Mouse (Mus musculus) heart, embryonic 11.5 days (tissue): ENCODE measurements around the gene Krt13. TPM values are rescaled to one million over a fixed set of nuclear protein-coding genes. Genes with fewer than 3 reads are reported as not detected.

ENCODE experiments used
- ATAC-seq: fragments of 200-750 bp; cut with Nextera tagmentation; replicated peaks from 2 replicates; pipeline ENCODE4 v1.8.0; 2017; ENCODE audit warnings: moderate library complexity; ENCODE audit not compliant: insufficient number of reproducible peaks, low FRiP score, low TSS enrichment
- H3K27ac ChIP-seq: fragments of 300-500 bp; sonication (generic); 2 replicates; pipeline ENCODE4 v1.5.1; 2014; ENCODE audit warnings: mild to moderate bottlenecking, low read depth, low read length
- H3K27me3 ChIP-seq: fragments of 300-500 bp; sonication (generic); 2 replicates; pipeline ENCODE4 v1.6.1; 2014; ENCODE audit warnings: mild to moderate bottlenecking, low read length, mixed read lengths; ENCODE audit not compliant: control insufficient read depth, insufficient read depth
- H3K36me3 ChIP-seq: fragments of 300-500 bp; sonication (generic); 2 replicates; pipeline ENCODE4 v1.6.1; 2014; ENCODE audit warnings: mild to moderate bottlenecking, low read length, moderate library complexity, mixed read lengths; ENCODE audit not compliant: control insufficient read depth, insufficient read depth
- H3K4me1 ChIP-seq: fragments of 300-500 bp; sonication (generic); 2 replicates; pipeline ENCODE4 v1.6.1; 2014; ENCODE audit warnings: low read length; ENCODE audit not compliant: control insufficient read depth, insufficient read depth
- H3K4me2 ChIP-seq: fragments of 300-500 bp; sonication (generic); 2 replicates; pipeline ENCODE4 v1.6.1; 2014; ENCODE audit warnings: mild to moderate bottlenecking, moderate library complexity
- H3K4me3 ChIP-seq: fragments of 300-500 bp; sonication (generic); 2 replicates; pipeline ENCODE4 v1.5.1; 2014; ENCODE audit warnings: low read depth, low read length
- H3K9ac ChIP-seq: fragments of 300-500 bp; sonication (generic); 2 replicates; pipeline ENCODE4 v1.6.1; 2014; ENCODE audit warnings: mild to moderate bottlenecking, low read depth, low read length, moderate library complexity
- H3K9me3 ChIP-seq: fragments of 300-500 bp; sonication (generic); replicated peaks from 2 replicates; pipeline ENCODE4 v1.6.1; 2016; ENCODE audit warnings: low read length; ENCODE audit not compliant: control insufficient read depth
- WGBS: fragments of 180-500 bp; shearing (Covaris S2); extraction: QIAGEN DNeasy Blood & Tissue Kit; methylation state at CpG from one replicate; pipeline ENCODE4 v1.1.7; 2014; ENCODE audit not compliant: insufficient replicate concordance; 5-methylcytosine and 5-hydroxymethylcytosine counted together
- polyA plus RNA-seq: library from polyadenylated mRNA; unstranded; fragments of >200 nt; fragmentation: Nextera tagmentation; extraction: Ambion mirVana; gene quantifications from 2 replicates; pipeline ENCODE4 v1.2.1, GENCODE M21; 2014

Krt13 gene
- polyA plus RNA-seq, 1 experiment from 2014 or later = not detected

- no peak within 1 kb of the TSS for H3K4me3 ChIP-seq
- peaks cover 14% of the 10 kb centered on the region for H3K27me3 ChIP-seq
- WGBS = 49% methylated on average over 9 of the region's 9 CpGs
- no peak within 1 kb of the TSS for H3K4me2 ChIP-seq
- no peak within 1 kb of the TSS for H3K27ac ChIP-seq
- 0 out of 2 replicates have a peak within 1 kb of the TSS, but pooled peaks have one; percentile 10 for H3K9ac ChIP-seq
- no peaks in the 10 kb centered on the region for H3K36me3 ChIP-seq
- H3K4me1 ChIP-seq = peaks cover 28% of the 10 kb centered on the region
- no peaks in the 10 kb centered on the region for H3K9me3 ChIP-seq
- no peak for ATAC-seq
Observed at GRCm38 (mm10) chr11:100148615-100149330, 27.4 kb upstream of the Krt13 start, which contains the start of gene Krt19. Gene Krt19 (minus strand): TSS chr11:100148665.

GRCm38 (mm10) chr11:100147566-100148353 lies 26.4 kb upstream of the Krt13 start:
- 32% methylated on average over 5 of the region's 5 CpGs for WGBS

DNA sequence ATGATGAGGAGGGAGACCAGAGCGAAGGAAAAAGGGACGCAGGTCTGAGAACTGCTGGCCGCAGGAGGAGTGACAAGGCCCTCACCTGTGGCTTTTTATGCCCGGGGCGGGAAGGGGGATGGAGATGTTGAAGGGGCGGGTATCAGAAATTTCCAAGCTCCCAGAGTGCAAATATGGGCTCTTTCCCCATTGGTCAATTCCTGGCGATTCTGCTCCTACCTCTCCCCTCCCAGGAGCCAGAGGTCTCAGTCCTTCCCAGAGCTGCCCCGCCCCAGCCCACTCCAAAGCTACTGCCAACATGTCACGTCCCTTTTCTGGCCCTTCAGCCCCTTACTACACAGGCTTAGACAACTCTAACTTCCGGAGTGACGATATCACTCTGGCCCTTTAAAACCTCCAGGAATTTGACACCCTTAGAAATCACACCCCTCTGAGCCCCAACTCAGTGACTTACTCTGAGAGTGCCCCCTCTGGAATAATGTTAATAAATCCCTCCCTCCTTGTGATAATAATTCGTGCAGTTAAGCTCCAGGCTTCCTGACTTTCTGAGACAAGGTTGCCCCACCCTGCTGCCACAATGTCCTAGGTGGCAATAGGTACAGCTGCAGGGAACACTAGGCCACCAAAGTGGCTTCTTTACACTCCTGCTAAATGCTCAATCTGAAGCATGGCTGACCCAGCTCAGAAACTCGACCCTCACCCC lies 24.6 kb upstream of the Krt13 start:
- Histone ChIP-seq H3K27me3 (peaks cover 14% of the 10 kb centered on the region), H3K36me3 (no peaks in the 10 kb centered on the region), H3K4me1 (peaks cover 26% of the 10 kb centered on the region), H3K4me2 (peak overlapping the region; percentile 78), H3K9me3 (no peaks in the 10 kb centered on the region), H3K4me3 (peak overlapping the region; percentile 44), H3K9ac (peak overlapping the region; percentile 64), H3K27ac (peak overlapping the region; percentile 54; the same call in 1 of the 2 replicates)
- peak; percentile 44; the same call in 1 of the 2 replicates for ATAC-seq
- WGBS = 2% methylated on average over 13 of the region's 13 CpGs

More at GRCm38 (mm10) chr11:100147566-100148353, 26.4 kb upstream of the Krt13 start:
- Histone ChIP-seq H3K4me2 (no peak overlapping the region), H3K27ac (no peak overlapping the region), H3K9ac (0 out of 2 replicates have a peak overlapping the region, but pooled peaks have one; percentile 10), H3K36me3 (no peaks in the 10 kb centered on the region), H3K9me3 (no peaks in the 10 kb centered on the region), H3K4me1 (peaks cover 26% of the 10 kb centered on the region), H3K27me3 (peaks cover 14% of the 10 kb centered on the region), H3K4me3 (no peak overlapping the region)
- no peak for ATAC-seq

DNA sequence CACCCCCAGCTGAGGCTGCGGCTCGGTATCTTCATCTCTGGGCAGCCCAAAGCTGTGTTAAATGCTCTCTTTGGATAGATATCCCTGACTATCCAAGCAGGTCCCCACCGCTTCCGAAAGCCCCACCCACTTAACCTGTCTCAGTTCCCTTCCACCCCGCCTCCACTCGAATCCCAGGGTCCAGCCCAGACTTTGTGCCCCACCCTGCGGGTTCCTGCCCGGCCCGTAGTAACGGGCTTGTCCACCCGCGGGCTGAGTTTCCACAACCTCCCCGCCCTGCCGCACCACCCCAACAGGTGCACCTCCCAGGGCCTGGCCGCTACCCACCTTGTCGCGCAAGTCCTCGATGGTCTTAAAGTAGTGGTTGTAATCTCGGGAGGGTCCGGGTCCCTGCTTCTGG lies 23.7 kb upstream of the Krt13 start:
- Histone ChIP-seq H3K9me3 (no peaks in the 10 kb centered on the region), H3K9ac (peak overlapping the region; percentile 64), H3K4me3 (peak overlapping the region; percentile 44), H3K4me1 (peaks cover 26% of the 10 kb centered on the region), H3K36me3 (no peaks in the 10 kb centered on the region), H3K27me3 (peaks cover 14% of the 10 kb centered on the region), H3K4me2 (peak overlapping the region; percentile 78), H3K27ac (no peak overlapping the region)
- ATAC-seq = peak; percentile 40; the same call in 1 of the 2 replicates
- WGBS = 2% methylated on average over 20 of the region's 20 CpGs

DNA sequence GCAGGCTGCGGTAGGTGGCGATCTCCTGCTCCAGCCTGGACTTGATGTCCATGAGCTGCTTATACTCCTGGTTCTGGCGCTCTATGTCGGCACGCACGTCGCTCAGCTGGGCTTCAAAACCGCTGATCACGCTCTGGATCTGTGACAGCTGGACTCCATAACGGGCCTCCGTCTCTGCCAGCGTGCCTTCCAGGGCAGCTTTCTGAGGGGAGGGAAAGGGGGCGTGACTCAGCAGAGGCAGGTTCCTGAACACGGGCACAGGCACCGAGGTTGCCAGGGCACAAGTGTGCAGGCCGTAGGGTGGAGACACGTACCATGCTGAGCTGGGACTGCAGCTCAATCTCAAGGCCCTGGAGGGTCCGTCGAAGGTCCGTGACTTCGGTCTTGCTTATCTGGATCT lies 19.6 kb upstream of the Krt13 start:
- Histone ChIP-seq H3K4me1 (peaks cover 13% of the 10 kb centered on the region), H3K9me3 (no peaks in the 10 kb centered on the region), H3K4me2 (no peak overlapping the region), H3K4me3 (no peak overlapping the region), H3K9ac (no peak overlapping the region), H3K27me3 (peaks cover 14% of the 10 kb centered on the region), H3K36me3 (no peaks in the 10 kb centered on the region), H3K27ac (no peak overlapping the region)
- 80% methylated on average over 21 of the region's 21 CpGs for WGBS
- ATAC-seq = no peak

GRCm38 (mm10) chr11:100139391-100139790 lies 18.0 kb upstream of the Krt13 start:
- no peaks in the 10 kb centered on the region for H3K36me3 ChIP-seq

GRCm38 (mm10) chr11:100138809-100139208 lies 17.4 kb upstream of the Krt13 start:
- WGBS = 45% methylated on average over 7 of the region's 7 CpGs
- Histone ChIP-seq H3K4me2 (no peak overlapping the region), H3K9ac (no peak overlapping the region), H3K36me3 (no peaks in the 10 kb centered on the region), H3K4me3 (no peak overlapping the region), H3K27ac (no peak overlapping the region), H3K9me3 (no peaks in the 10 kb centered on the region), H3K27me3 (no peaks in the 10 kb centered on the region; the same call in 1 of the 2 replicates), H3K4me1 (peaks cover 5% of the 10 kb centered on the region; the same call in 1 of the 2 replicates)
- ATAC-seq = no peak

More at GRCm38 (mm10) chr11:100139391-100139790, 18.0 kb upstream of the Krt13 start:
- no peak for ATAC-seq
- Histone ChIP-seq H3K4me3 (no peak overlapping the region), H3K27me3 (no peaks in the 10 kb centered on the region; the same call in none of the 2 replicates), H3K9me3 (no peaks in the 10 kb centered on the region), H3K4me1 (peaks cover 5% of the 10 kb centered on the region; the same call in 1 of the 2 replicates), H3K9ac (no peak overlapping the region), H3K27ac (no peak overlapping the region), H3K4me2 (no peak overlapping the region)
- WGBS = 58% methylated on average over 2 of the region's 2 CpGs

- WGBS = 50% methylated on average over 5 of the region's 5 CpGs
- Histone ChIP-seq H3K36me3 (no peaks in the 10 kb centered on the region), H3K4me2 (no peak overlapping the region), H3K4me1 (peaks cover 5% of the 10 kb centered on the region; the same call in 1 of the 2 replicates), H3K27ac (no peak overlapping the region), H3K9ac (no peak overlapping the region), H3K9me3 (no peaks in the 10 kb centered on the region), H3K4me3 (no peak overlapping the region), H3K27me3 (no peaks in the 10 kb centered on the region; the same call in 1 of the 2 replicates)
- no peak for ATAC-seq
Observed at GRCm38 (mm10) chr11:100137693-100138092, 16.3 kb upstream of the Krt13 start.
